Mouse (Mus musculus): ENCODE measurements around the gene Sgf29. TPM values are rescaled to one million over a fixed set of nuclear protein-coding genes. Genes with fewer than 3 reads are reported as not detected.

The Sgf29 gene
- polyA plus RNA-seq, 1 experiment from 2014 or later: 21.1 TPM

- CTCF ChIA-PET: interaction anchor here (0.6 to 3.0 kb wide), 19 partner anchors 12 to 174 kb away, joined by 3 to 12 read pairs (median 4); partner anchors contain the start of gene Cln3
- in situ Hi-C loops (cut with MboI; ENCODE audit: low pct_unique_long_range_greater_than_20kb): loop anchor here (5.0 kb wide), 2 partner anchors 51 to 116 kb away; no protein-coding TSS in a partner anchor
- DNase-seq (ENCODE audit: low read depth, low spot score): no peak
These were observed 44.7 kb downstream of the Sgf29 start for GRCm38 (mm10) chr7:126693781-126694180.

DNA sequence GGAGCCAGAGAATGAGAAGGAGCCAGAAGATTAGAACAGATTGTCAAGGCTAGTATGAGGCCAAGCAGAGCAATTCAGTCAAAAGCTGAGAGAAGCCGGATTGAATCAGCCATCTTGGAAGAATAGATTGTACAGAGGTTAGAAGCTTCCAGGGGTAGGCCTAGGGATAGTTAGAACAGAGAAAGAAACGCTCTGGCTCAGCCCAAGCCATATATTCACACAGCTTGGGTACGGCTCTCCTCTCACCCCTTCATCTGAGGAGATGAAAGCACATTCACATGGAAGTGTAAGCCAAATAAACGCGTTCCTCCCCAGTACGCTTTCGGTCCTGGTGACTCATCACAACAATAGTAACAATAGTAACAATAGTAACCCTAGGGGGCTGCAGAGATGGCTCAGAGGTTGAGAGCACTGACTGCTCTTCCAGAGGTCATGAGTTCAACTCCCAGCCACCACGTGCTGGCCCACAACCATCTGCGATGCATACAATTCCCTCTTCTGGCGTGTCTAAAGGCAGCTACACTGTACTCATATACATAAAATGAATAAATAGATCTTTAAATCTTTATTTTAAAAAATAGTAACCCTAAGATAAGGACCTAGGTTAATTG, 45.4 kb downstream of the Sgf29 start:
- TF ChIP-seq CTCF (IDR thresholded peaks at IDR 0.05): no peak
- ATAC-seq (no peak), DNase-seq (ENCODE audit: low read depth, low spot score) (no peak)
- in situ Hi-C loops (cut with MboI; ENCODE audit: low pct_unique_long_range_greater_than_20kb): loop anchor here (5.0 kb wide), 2 partner anchors 52 to 117 kb away; no protein-coding TSS in a partner anchor
- CTCF ChIA-PET: interaction anchor here (0.6 to 1.7 kb wide), 5 partner anchors 12 to 161 kb away, joined by 3 to 12 read pairs (median 3); no protein-coding TSS in a partner anchor
- POLR2A ChIA-PET: no interaction called here
- H3K27me3 ChIP-seq: no peaks in the 10 kb centered on the region

More at GRCm38 (mm10) chr7:126693781-126694180, 44.7 kb downstream of the Sgf29 start:
- TF ChIP-seq CTCF (IDR thresholded peaks at IDR 0.05): no peak
- no peaks in the 10 kb centered on the region for H3K27me3 ChIP-seq
- ATAC-seq: no peak
- POLR2A ChIA-PET: interaction anchor here (1.0 kb wide), 1 partner anchor 29 kb away, joined by 3 read pairs; no protein-coding TSS in a partner anchor

DNA sequence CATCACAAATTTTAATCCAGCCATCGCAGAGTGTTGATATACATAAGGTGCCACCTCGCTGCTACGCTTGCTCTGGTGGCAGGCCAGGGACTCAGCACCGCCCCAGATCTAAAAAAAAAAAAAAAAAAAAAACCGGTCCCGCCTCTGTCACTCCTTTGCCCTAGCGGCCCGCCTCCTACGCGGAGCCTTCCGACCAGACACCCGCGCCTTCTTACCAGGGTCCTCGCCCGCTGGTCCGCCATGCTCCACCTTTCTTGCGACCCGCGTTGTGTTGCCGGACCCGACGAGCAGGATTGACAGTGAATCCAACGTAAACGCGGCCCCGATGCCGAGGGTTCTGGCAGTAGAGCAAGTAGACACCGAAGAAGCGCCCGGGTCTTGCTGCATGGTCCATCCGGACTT, 46.1 kb downstream of the Sgf29 start, which contains the start of gene Bola2:
Gene Bola2 (plus strand): TSS at position 192 of the 402 bp plus-strand sequence.
- peak; percentile 33 for ATAC-seq
- in situ Hi-C loops (cut with MboI; ENCODE audit: low pct_unique_long_range_greater_than_20kb): no loop called here
- no peak for TF ChIP-seq CTCF (IDR thresholded peaks at IDR 0.05)
- POLR2A ChIA-PET: no interaction called here
- CTCF ChIA-PET: interaction anchor here (1.0 kb wide), 1 partner anchor 11 kb away, joined by 3 read pairs; no protein-coding TSS in a partner anchor
- no peak for DNase-seq (ENCODE audit: low read depth, low spot score)
- H3K27me3 ChIP-seq: no peaks in the 10 kb centered on the region

GRCm38 (mm10) chr7:126695631-126696207, 46.6 kb downstream of the Sgf29 start, which contains the start of gene Slx1b:
TSS of gene Slx1b (minus strand) at chr7:126695784.
- in situ Hi-C loops (cut with MboI; ENCODE audit: low pct_unique_long_range_greater_than_20kb): no loop called here
- no peaks in the 10 kb centered on the region for H3K27me3 ChIP-seq
- TF ChIP-seq CTCF (IDR thresholded peaks at IDR 0.05): no peak
- POLR2A ChIA-PET: no interaction called here
- ATAC-seq (peak; percentile 92), DNase-seq (ENCODE audit: low read depth, low spot score) (peak; percentile 87)
- CTCF ChIA-PET: no interaction called here

DNA sequence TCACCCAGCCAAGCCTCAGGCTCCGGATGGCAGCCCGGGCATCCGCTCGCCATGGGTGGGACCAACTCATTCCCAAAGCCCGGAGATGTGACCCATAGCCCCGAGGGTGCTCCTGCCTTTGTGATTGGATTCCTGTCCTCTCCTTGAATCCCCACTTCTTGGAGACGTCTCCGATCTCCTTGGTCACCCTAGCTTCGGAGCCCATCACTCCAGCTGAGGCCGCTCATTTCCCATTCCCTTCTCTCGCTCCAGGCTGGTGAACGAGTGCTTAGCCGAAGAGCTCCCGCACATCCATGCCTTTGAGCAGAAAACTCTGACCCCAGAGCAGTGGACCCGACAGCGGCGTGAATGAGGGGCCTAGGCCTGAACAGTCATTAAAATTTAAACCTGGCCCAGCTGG, 47.2 kb downstream of the Sgf29 start:
- CTCF ChIA-PET: interaction anchor here (1.2 kb wide), 1 partner anchor 41 kb away, joined by 3 read pairs; no protein-coding TSS in a partner anchor

DNA sequence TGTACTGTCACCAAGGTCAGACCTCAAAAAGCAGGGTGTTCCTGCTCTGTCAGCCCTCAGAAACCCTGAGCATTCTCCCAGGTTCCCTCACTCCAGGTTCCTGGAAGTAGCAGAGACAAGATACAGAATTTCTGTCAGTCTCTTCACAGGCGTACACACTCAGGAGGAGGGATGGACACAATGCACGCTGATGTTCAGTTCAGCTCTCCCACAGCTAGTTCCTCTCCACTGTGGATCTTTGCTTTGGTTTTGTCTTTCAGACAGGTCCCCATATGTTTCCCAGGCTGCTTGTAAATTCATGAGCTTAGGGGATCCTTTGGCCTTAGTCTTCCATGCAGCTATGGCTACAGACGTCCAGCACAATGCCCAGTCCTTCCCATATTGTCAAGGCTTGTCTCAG, 47.8 kb downstream of the Sgf29 start:
- TF ChIP-seq CTCF (IDR thresholded peaks at IDR 0.05): no peak
- ATAC-seq (no peak), DNase-seq (ENCODE audit: low read depth, low spot score) (no peak)
- in situ Hi-C loops (cut with MboI; ENCODE audit: low pct_unique_long_range_greater_than_20kb): no loop called here
- ChIA-PET POLR2A (interaction anchor here (0.6 kb wide), 1 partner anchor 55 kb away, joined by 3 read pairs; no protein-coding TSS in a partner anchor), CTCF (interaction anchor here (1.2 kb wide), 1 partner anchor 42 kb away, joined by 3 read pairs; no protein-coding TSS in a partner anchor)
- H3K27me3 ChIP-seq: no peaks in the 10 kb centered on the region

More for the DNA sequence above, 47.2 kb downstream of the Sgf29 start:
- H3K27me3 ChIP-seq: no peaks in the 10 kb centered on the region
- no peak for DNase-seq (ENCODE audit: low read depth, low spot score)
- no peak for ATAC-seq
- in situ Hi-C loops (cut with MboI; ENCODE audit: low pct_unique_long_range_greater_than_20kb): no loop called here
- TF ChIP-seq CTCF (IDR thresholded peaks at IDR 0.05): no peak
- POLR2A ChIA-PET: no interaction called here

GRCm38 (mm10) chr7:126697838-126698237, 48.7 kb downstream of the Sgf29 start:
- CTCF ChIA-PET: no interaction called here
- no peak for DNase-seq (ENCODE audit: low read depth, low spot score)
- TF ChIP-seq CTCF (IDR thresholded peaks at IDR 0.05): no peak

GRCm38 (mm10) chr7:126700063-126701015, 51.2 kb downstream of the Sgf29 start:
- no peak for TF ChIP-seq CTCF (IDR thresholded peaks at IDR 0.05)
- no peak for DNase-seq (ENCODE audit: low read depth, low spot score)
- in situ Hi-C loops (cut with MboI; ENCODE audit: low pct_unique_long_range_greater_than_20kb): no loop called here

More at GRCm38 (mm10) chr7:126697838-126698237, 48.7 kb downstream of the Sgf29 start:
- H3K27me3 ChIP-seq: no peaks in the 10 kb centered on the region
- in situ Hi-C loops (cut with MboI; ENCODE audit: low pct_unique_long_range_greater_than_20kb): no loop called here
- POLR2A ChIA-PET: no interaction called here
- ATAC-seq: no peak

DNA sequence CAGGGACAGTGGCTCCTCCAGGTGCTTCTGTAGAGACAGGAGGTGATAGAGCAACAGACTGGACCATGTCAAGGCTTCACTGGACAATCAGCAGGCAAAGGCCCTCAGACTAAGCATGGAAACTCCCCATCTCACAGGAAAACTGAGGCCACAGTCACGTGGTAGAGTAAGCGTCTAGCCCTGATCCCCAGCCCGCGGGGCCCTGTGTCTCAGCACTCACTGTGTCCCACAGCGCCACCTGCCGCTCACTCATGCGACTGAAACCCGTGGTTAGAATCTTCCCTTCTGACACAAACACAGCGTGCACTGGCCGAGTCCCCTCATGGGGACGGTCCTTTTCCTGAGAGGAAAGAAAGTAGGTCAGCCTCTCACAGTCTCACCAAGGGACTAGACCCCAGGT, 52.0 kb downstream of the Sgf29 start:
- no peak for TF ChIP-seq CTCF (IDR thresholded peaks at IDR 0.05)

More at GRCm38 (mm10) chr7:126700063-126701015, 51.2 kb downstream of the Sgf29 start:
- POLR2A ChIA-PET: no interaction called here
- CTCF ChIA-PET: interaction anchor here (1.0 to 1.5 kb wide), 3 partner anchors 13 to 54 kb away, joined by 3 read pairs; no protein-coding TSS in a partner anchor
- ATAC-seq: no peak
- H3K27me3 ChIP-seq: peaks cover 5% of the 10 kb centered on the region

More for the DNA sequence above, 52.0 kb downstream of the Sgf29 start:
- H3K27me3 ChIP-seq: peaks cover 5% of the 10 kb centered on the region
- ChIA-PET POLR2A (no interaction called here), CTCF (interaction anchor here (1.0 to 1.5 kb wide), 3 partner anchors 12 to 54 kb away, joined by 3 read pairs; no protein-coding TSS in a partner anchor)
- no peak for DNase-seq (ENCODE audit: low read depth, low spot score)
- peak; percentile 63 for ATAC-seq
- in situ Hi-C loops (cut with MboI; ENCODE audit: low pct_unique_long_range_greater_than_20kb): no loop called here

Measured in Patski (cell line).